Mouse (Mus musculus): ENCODE measurements at regions not wholly inside any gene's neighbourhood (a gene's known extent, or its start where the extent isn't known, plus 50 kb on each side); places are given as distances from the start of the nearest gene placed in this dataset.

GRCm38 (mm10) chr3:101524905-101525304, 79.6 kb downstream of the Atp1a1 start:
- no peak for DNase-seq (ENCODE audit: low read depth, low spot score)

- DNase-seq (ENCODE audit: low read depth, low spot score) = no peak
Measured at GRCm38 (mm10) chr3:101524444-101524843, 80.0 kb downstream of the Atp1a1 start.

GRCm38 (mm10) chr3:101523239-101523638, 81.2 kb downstream of the Atp1a1 start:
- DNase-seq (ENCODE audit: low read depth, low spot score) = no peak

- peak; percentile 74 for DNase-seq (ENCODE audit: low read depth, low spot score)
Measured at GRCm38 (mm10) chr3:101522246-101522920, 82.1 kb downstream of the Atp1a1 start.

GRCm38 (mm10) chr3:101521155-101521554, 83.3 kb downstream of the Atp1a1 start:
- DNase-seq (ENCODE audit: low read depth, low spot score) = no peak

- DNase-seq (ENCODE audit: low read depth, low spot score) = no peak
Measured at GRCm38 (mm10) chr3:101520115-101520514, 84.4 kb downstream of the Atp1a1 start.

GRCm38 (mm10) chr3:101519551-101519950, 84.9 kb downstream of the Atp1a1 start:
- DNase-seq (ENCODE audit: low read depth, low spot score) = no peak

- DNase-seq (ENCODE audit: low read depth, low spot score) = no peak
Measured at GRCm38 (mm10) chr3:101518810-101519209, 85.7 kb downstream of the Atp1a1 start.

GRCm38 (mm10) chr3:101517547-101517946, 86.9 kb downstream of the Atp1a1 start:
- DNase-seq (ENCODE audit: low read depth, low spot score) = no peak

GRCm38 (mm10) chr3:101516781-101517499, 87.5 kb downstream of the Atp1a1 start:
- DNase-seq (ENCODE audit: low read depth, low spot score) = peak; percentile 69

- no peak for DNase-seq (ENCODE audit: low read depth, low spot score)
Measured at GRCm38 (mm10) chr3:101515566-101515965, 88.9 kb downstream of the Atp1a1 start.

- peak; percentile 24 for DNase-seq (ENCODE audit: low read depth, low spot score)
Measured at GRCm38 (mm10) chr3:101513611-101514311, 90.7 kb downstream of the Atp1a1 start.

Measured in brain, adult 2 months (tissue).